Mouse (Mus musculus) layer of hippocampus, postnatal 10 days (tissue): ENCODE results near the gene Setd7. TPM values are rescaled to one million over a fixed set of nuclear protein-coding genes. Genes with fewer than 3 reads are reported as not detected.

Source experiments
- DNase-seq, 2 experiments: peaks; one replicate each; pipeline ENCODE4 v3.0.0; 2021; ENCODE audit warnings: low spot score in 2 of 2
- total RNA-seq, 2 experiments: library from RNA; stranded (reverse); gene quantifications; 2 replicates each; pipeline ENCODE4 v1.2.3; 2021

The Setd7 gene
- total RNA-seq, 2 experiments from 2014 or later = 56.2 to 62.3 TPM

DNA sequence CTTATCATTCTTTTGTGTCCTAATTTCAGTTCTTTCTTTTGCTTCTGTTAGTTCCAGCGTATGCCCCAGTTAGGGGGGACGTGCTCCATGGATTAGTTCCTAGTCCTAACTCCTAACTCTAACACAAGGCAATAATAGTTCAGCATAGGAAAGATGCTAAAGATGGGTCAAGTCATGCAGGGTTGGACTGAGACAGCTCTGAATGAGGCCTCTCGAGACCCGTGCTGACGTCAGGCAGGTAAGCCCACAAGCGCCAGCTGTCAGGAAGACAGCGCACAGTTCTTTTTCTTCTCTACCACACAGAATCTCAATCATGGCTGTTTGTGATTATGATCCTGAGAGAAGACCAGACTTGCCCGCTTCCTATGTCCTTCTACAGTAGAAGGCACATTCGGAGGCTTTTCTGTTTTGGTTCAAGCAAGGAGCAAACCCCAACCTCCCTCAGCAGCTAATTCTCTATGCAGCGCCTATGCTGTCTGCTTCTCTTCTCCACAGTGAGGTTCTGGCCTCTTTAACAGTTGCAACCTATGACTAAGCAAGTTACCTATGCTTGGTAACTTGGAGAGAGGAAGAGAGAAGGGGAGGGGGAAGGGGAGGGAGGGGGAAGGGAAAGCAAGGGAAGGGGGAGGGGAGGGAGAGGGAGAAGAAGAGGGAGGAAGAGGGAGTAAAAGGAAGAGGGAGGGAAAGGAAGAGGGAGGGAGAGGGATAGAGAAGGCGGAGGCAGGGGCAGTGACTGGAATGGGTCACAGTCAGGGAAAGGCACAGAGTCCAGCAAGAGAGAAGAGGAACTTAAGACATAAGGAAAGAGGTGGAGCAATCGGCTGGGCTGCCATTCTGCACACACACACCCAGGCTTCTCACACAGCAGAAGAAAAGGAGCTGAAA lies 42.6 kb downstream of the Setd7 start:
- DNase-seq = no peak

DNA sequence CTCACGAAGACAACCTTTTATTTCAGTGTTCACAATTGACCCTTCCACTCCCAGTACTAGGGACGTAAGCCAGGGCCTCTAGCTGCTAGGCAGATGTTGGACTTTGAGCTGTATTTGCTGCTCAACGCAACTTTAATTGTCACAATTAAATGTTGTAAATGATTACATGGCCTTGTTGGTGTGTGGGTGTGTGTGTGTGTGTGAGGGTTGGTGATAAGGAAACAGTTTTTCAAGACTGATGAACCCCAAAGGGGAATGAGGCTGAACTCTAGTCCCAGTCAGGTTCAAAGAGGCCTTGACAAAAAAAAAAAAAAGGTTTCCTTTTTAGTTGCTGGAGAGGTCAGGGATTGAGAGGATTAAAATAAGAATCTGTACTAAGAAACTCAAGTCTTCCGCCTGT lies 43.2 kb downstream of the Setd7 start:
- DNase-seq = no peak

DNA sequence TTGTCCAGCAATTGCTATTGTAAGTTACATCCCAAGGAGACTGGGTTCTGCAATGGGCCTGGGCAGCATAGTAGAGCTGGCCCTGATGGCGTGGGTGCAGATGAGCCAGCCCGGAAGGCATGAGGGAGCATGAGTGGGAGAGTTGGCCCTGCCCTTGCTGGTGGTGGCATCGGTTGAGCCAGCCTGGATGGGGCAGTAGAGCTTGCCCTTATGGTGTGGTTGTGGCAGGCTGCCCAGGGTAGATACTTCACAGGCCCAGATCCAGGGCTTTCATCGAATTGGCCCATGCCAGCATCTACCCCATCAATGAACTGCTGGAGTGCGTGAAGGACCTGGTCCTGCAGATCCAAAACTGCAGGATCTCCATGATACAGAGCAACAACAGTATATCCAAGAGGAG lies 48.7 kb downstream of the Setd7 start:
- DNase-seq = no peak

DNA sequence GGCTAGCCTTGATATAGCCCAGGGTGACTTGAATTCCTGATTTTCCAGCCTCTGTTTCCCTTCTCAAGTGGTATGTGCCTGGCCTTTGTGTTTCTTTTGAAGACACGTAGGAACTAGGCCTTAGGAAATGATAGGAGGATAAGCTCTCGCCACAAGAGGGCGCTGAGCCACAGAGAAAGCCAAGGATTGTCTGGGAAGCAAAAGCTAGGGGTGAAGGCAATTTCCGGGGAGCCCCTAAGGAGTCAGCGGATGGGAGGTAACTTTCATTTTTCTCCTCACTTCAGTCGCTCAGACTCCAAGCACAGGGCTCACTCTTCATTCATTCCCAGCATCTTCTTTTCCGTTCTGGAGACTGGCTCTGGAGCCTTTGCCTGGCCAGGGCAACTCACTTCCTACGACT lies 49.8 kb downstream of the Setd7 start:
- peak; percentile 78 to 84 for DNase-seq

DNA sequence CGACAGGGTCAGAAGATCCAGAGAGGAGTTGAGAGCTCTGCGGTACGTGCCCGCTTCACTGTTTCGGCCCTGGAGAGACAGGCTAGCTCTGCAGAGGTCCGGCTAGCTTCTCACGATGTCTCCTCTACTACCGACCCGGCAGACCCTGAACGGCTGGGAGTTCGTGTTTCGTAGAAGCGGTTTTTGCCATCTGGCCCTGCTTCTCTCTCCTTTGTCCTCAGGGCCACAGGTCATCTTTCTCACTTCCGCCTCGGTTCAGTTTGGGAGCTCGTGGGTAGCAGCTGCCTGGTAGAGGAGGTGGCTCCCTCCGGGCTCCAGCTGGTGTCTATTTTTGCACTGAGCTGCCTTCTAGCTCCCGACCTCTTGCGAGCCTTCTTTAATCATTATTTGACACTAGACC lies 55.2 kb downstream of the Setd7 start:
- DNase-seq = no peak

DNA sequence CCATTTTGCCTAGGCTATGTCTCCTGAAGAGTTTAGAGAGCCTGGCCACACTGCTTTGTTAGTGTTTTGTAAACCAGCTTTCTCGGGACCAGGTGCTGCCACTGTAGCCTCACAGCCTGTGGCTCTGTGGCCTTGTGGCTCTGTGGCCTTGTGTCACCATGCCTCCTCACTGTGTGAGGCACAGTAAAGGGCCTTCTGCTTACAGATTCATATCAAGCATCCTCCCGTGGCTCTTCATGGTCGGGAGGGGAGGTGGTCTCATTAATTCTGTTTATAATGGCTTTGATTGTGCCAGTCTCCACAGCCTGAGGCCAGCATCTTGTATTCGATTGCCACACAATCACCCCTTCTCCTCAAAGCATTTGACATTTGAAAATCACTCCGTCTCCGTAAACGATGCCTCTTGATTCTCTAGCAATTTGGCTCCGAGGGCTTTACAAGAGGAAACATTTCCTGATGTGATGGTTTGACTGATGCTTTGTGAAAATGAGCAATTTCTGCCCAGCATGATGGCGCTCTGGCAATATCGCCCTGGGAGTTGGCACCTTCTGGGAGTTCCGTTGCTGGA lies 56.2 kb downstream of the Setd7 start:
- DNase-seq = no peak

DNA sequence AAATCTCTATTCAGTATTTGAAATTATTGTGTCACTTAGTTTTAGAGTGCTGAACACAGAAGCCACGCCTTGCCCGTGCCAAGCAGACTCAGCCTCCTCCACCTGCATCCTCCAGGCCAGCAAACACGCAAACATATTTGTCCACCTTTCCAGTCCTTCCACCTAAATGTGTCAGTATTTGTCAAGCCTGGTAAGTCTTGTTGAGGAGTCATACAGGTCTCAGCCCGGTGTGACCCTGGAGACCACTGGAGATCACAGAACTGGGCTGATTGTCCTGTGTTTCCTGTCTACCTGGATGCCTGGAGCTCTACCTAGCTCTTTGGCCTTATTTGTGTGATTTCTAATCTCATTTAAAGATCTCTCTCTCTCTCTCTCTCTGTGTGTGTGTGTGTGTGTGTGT lies 60.8 kb downstream of the Setd7 start:
- no peak for DNase-seq

DNA sequence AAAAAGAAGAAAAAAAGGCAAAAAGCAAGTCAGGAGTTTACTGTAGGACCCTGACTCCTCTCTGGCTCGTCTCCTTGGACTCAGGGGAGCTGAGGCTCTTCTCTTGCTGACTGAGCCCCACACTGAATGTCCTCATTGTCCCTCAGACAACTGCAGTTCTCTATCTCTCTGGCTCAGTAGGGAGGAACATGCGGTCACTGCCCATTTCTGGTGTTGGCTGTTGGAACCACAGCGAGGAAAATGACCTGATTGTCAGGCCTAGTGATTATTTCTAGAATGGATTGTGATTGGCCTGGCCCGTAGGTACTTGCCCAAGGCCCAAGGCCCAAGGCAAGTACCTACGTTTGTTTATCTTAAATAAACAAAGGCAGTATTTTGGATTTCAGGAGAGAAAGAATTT lies 62.0 kb downstream of the Setd7 start:
- DNase-seq = no peak

DNA sequence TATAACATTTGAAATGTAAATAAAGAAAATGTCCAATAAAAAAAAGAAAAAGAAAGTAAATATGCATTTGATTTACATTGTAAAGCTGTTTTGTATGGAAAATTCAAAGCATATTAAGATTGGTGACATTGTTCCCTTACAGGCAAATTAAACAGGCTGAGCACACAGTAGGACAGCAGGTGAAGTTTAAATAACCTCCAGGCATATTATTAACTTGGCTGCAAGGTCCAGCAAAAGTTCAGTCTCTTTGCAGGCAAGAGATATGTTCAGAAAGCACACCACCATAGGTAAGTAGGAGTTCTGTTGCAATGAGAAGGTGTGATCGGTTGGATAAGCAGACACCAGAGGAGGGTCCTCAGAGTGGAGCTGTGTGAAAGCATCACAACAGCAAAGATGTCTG lies 62.7 kb downstream of the Setd7 start:
- DNase-seq = no peak

DNA sequence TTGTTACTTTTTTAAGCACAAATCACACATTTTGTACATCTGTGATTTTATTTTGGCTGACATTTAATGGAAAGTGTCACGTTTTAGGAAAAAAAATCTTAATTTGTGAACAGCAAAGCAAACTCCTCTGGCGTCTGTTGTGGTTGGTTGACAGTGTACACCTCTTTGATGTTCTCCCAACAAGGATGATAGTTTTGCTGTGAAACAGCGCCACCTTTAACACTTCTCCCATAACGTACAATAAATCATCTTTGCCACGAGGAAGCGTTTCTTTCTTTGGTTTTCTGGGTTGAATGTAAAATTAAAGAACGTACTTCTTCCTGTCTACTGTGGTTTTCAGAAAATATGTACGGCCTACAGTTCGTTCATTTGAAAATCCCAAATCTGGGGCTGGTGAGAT lies 65.0 kb downstream of the Setd7 start:
- DNase-seq = no peak

DNA sequence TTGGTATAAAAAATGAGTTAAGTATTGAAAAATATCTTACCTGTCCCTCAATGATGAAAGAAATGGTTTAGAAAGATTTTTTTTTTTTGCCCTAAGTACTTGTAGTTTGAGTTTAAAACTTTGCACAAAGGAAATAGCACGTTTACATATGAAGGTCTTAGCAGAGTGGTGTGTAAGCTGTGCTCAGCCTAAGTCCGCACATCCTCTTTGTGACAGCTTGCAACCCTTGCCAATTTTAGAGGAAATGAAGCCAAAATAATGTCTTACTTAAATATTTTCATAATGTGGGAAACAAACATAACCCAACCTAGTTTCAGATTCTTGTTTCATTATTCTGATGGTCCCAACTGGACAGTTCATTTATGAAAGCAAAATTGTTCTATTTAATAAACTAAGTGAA lies 66.2 kb downstream of the Setd7 start:
- DNase-seq = no peak

DNA sequence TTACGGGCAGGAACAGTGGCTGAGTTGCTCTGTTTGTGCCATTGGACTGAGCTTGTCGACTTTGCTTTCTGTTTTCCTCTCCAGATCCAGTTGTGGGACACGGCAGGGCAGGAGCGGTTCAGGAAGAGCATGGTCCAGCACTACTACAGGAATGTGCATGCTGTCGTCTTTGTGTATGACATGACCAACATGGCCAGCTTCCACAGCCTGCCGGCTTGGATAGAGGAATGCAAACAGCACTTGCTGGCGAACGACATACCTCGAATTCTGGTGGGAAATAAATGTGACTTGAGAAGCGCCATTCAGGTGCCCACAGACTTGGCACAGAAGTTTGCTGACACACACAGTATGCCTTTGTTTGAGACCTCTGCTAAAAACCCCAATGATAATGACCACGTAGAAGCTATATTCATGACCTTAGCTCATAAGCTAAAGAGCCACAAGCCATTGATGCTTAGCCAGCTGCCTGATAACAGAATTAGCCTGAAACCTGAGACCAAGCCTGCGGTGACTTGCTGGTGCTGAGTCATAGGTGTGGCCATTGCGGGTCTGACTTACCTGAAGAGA lies 67.3 kb downstream of the Setd7 start:
- no peak for DNase-seq

DNA sequence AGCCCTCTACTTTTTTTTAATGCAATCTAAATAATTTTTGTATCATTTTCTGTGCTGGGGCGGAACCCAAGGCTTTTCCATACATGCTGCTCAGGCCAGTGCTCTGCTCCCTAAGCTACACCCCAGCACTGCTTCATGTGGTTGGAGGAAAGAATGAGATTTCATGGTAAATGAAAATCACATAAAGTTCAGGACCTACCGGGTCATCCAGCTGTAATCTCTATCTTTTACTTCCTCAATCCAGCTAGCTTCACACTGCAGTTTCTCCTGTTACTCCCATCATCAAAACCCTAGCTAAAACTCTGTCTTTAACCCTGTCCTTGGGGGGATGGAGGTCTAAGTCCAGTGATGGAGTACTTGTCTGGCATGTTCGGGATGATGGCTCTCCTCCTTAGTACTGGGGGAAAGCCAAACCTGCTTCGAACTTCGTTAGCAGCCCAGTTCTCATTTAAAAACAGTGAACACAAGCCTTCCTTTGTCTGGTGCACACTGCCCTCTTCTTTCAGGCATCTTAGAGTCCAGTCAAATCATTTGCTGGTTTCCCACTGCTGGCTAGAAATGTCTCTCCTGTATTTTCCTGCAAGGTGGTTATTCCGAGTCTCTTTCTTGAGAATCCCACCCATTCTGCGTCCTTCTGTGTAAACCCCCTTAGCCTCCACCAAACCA lies 70.5 kb downstream of the Setd7 start:
- no peak for DNase-seq

DNA sequence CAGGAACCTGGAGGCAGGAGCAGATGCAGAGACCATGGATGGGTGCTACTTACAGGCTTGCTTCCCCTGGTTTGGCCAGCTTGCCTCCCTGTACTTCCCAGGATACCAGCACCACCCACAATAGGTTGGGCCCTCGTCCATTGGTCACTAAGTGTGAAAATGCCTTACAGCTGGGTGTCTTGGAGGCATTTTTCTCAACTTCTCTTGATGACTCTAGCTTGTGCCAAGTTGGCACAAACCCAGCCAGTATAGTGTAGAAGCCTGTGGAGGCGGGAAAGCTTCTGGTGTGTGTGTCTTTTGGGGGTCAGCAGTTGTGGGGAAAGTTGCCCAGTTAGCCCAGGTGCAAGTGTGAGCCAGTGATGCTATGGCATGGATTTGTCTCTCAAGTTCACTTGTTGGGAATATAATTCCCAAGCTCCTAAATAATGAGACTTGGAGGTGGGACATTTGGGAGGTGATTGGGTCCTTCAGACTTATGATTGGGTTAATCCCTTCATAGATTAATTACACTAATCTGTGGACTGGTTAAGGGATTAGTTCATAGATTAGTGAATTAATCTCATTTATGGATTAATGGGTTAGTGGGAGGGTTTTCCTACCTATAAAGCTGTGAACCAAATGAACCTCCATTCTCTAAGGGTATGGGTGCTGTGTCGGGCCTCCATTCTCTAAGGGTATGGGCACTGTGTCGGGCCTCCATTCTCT lies 74.0 kb downstream of the Setd7 start:
- no peak for DNase-seq

DNA sequence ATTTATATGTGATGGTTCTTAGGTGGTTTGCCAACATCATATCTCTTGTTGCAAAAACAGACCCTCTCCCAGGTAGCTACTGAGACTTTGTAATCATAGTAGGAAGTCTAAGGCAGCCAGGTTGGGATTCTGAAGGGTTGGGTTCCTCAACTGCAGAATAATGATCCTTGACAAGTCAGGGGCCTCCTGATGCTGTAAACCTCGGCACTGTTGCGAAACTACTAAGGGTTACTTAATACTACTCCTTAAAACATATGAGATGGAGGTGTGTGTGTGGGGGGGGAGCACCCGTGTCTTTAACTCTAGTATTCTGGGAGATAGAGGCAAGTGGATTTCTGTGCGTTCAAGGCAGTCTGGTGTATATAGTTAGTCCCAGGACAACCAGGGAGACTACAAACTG lies 75.3 kb downstream of the Setd7 start:
- no peak for DNase-seq

DNA sequence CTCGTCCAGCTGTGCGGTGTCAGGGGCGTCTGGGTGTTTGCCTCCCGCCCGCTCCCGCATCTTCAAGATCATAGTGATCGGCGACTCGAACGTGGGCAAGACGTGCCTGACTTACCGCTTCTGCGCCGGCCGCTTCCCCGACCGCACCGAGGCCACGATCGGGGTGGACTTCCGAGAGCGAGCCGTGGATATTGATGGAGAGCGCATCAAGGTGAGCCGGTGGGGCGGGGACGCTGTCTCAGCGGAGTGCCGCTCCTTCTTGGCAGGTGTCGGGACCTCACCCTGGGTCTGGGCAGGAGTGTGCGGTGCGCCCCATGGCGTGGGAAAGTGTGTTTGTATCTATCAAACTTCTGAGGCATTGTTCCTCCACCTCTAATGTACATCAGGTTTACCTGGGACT lies 76.3 kb downstream of the Setd7 start:
- no peak for DNase-seq

DNA sequence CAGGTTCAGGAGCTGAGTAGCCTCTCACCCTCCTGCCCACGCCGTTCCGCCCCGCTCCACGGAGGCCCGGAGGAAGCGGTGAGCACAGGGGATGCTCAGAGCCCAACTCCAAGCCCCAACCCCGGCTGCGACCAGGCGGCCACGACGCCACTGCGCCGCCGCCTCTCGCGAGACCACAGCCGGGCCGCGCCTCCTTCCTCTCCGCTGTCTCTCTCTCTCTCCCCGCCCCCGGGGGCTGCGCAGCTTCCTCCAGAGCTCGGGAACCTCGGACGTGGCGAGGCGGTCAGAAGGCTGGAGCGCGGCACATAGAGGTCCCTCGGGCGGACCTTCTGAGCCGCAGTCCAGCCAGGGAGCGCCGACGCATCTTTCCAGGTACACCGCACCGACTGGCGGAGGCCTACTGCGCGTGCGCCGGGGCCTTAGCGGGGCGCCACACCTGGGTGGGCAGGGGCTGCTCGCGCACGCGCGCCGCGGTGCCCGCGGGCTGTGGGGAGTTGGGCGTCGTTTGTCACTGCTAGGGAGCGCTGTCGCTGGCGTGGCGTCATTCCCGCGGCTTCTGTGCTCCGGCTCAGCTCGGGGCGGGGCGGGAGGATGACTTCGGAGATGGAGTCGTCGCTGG lies 76.8 kb downstream of the Setd7 start, which contains the start of gene Rab33b:
Gene Rab33b (plus strand): TSS at position 180 of the 619 bp plus-strand sequence.
- peak; percentile 97 to 99 for DNase-seq

DNA sequence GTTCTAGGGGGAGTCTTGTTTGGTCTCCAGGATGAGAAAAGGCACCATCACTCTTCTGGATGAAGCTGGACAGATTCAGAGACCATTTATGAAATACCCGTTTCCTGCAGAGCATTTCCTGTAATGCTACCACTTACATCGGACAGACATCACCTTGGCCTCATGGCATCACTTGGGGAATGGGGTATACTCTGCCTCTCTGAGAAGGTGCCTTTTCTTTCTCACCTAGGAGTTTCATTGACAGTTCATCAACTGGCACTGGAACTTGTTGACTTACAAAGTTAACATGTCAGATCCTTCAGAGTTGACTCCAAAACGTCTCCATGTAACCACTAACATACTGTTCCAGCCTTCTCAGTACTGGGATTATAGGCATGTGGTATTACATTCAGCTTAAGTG lies 77.9 kb downstream of the Setd7 start:
- DNase-seq = no peak

DNA sequence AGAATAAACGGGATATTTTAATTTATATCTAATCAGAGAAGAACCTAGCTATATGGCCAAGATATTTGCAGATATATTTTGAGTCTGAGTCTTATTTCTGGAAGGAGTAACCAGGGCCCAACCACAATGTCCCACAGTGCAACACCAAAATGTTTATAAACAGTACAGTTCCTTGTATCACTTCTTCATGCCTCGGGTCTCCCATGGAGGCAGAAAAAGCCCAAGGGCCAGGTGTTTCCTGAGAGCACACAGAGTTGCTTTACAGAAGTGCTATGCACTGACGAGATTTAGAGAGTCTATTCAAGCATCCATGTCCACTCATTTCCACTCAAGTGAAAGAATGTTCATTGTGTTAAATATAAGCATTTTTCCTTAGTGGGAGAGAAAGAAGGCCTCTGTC lies 78.8 kb downstream of the Setd7 start:
- no peak for DNase-seq

DNA sequence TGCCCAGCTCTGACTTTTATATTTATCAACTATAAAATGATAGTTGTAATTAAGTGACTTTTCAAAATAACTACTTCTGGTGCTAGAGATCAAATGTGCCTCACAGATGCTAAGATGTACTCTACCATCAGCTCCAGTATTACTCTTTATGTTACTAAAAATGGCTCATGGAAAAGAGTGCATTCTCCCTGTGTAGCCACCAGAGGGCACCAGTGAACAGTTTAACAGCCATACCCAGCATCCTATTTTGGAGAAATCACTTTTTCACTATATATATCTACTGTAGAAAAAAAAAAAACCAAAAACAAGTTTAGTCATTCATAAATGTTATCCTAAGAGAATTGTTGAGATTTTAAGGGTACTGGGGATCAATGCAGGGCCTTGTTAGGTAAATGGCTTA lies 79.6 kb downstream of the Setd7 start:
- DNase-seq = peak; percentile 68 to 78

DNA sequence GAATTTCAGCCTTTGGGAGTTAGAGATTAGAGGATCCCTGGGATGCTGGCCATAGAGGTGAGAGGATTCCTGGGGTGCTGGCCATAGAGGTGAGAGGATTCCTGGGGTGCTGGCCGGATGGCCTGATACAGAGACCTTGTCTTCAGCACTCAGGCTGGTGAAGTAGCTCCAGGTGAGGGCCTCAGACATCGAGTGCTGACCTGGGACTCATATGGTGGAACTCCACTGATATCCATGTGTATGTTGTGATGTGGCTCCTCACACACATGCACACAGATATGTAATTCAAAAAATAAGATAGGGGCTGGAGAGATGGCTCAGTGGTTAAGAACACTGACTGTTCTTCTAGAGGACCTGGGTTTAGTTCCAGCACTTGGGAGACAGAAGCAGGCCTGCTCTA lies 80.8 kb downstream of the Setd7 start:
- DNase-seq = no peak
